Mouse (Mus musculus) left cerebral cortex, postnatal 25 days (tissue): ENCODE measurements around the gene Magi2. TPM values are rescaled to one million over a fixed set of nuclear protein-coding genes. Genes with fewer than 3 reads are reported as not detected.
A peak's percentile ranks its signal among the peaks of the same experiment; 100 is the strongest.

ENCODE experiments used
- DNase-seq, 2 experiments: peaks; one replicate each; pipeline ENCODE4 v3.0.0; 2022; ENCODE audit warnings: low spot score in 2 of 2, mixed read lengths in 1 of 2
- intact Hi-C: fragments of 180-260 bp; cut with DNase I; formaldehyde crosslinking; loops from one replicate; pipeline ENCODE4 v1.15.1; 2025
- total RNA-seq, 2 experiments: library from RNA; stranded (reverse); gene quantifications; 2 replicates each; pipeline ENCODE4 v1.2.3; 2021

Magi2 gene
- total RNA-seq, 2 experiments from 2014 or later, result 118 to 120 TPM

DNA sequence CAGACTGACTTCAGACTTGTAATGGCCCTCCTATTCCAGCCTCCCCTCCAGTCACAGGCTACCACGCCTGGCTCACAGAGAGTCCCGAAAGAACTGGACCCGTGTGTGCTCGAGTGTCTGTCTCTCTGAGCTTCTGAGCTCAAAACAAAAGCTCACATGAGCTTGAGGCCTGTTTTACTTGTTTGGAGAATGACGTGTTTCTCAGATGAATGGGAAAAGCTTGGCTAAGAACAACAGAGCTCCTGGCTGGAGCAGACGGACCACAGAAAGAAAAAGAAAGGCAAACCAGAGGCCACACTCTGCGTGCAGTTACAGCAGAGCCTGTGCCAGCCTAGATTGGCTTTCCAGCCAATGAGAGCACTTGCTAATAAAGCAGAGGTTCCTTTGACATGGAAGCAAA, 1524.9 kb downstream of the Magi2 start:
- peak in 1 of 2 experiments; percentile 6 for DNase-seq
- intact Hi-C loops, result no loop called here

DNA sequence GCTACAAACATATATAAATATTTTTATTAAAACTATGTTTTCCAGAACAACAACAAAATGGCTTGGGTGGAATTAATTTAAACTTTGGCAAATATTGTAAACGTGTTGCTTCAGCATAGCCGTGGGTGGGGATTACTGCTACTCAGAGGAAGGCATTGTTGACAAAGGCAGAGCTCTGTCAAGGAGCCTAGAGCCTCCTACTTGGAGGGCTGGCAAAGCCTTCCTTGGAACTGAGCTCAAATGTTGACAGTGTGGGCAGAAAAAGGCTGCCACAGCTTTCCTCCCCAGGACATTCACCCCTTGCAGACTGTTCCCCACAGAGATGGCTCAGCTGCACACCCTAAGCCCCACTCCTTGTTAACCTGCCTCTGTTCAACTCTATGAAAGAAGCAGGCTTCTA, 1526.3 kb downstream of the Magi2 start:
- intact Hi-C loops, result no loop called here
- peak in 1 of 2 experiments; percentile 7 for DNase-seq

DNA sequence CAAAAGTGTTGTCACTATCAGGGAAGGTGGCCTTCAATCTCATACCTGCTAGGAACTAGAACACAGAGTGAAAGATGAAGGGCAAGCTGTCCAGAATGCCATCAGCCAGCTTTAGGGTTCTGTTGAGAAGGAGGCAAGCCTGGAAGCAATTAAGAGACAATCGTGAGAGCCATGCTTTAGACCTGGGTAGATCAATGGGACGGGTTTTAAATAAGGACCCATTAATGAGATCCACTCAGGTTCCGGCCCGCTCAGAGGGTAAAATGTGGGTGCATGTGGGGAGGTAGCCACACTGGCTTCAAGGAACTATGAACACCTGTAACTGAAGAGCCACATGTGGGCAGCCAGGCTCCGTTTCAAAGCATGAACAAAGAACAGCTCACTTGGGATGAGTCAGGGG, 1527.1 kb downstream of the Magi2 start:
- DNase-seq, result no peak
- intact Hi-C loops, result no loop called here
